Mouse (Mus musculus): ENCODE data around the gene Ctnna2. TPM values are rescaled to one million over a fixed set of nuclear protein-coding genes. Genes with fewer than 3 reads are reported as not detected.

Ctnna2 gene
- polyA plus RNA-seq, 1 experiment = not detected

GRCm38 (mm10) chr6:77286317-77286716 is 693.2 kb downstream of the Ctnna2 start:
- Histone ChIP-seq H3K9me3 (no peaks in the 10 kb centered on the region), H3K4me3 (replicated peaks) (no peak overlapping the region), H3K36me3 (replicated peaks; ENCODE audit: low read length) (no peaks in the 10 kb centered on the region), H3K4me1 (no peaks in the 10 kb centered on the region), H3K27me3 (replicated peaks) (no peaks in the 10 kb centered on the region)
- TF ChIP-seq FLI1 (IDR thresholded peaks at IDR 0.05; ENCODE audit: low read length) = no peak
- TF ChIP-seq GATA1 (IDR thresholded peaks at IDR 0.05; ENCODE audit: borderline replicate concordance, low read length) = no peak

GRCm38 (mm10) chr6:77278794-77279193 is 700.7 kb downstream of the Ctnna2 start:
- TF ChIP-seq GATA1 (IDR thresholded peaks at IDR 0.05; ENCODE audit: borderline replicate concordance, low read length) (no peak), FLI1 (IDR thresholded peaks at IDR 0.05; ENCODE audit: low read length) (no peak)
- H3K4me1 ChIP-seq = no peaks in the 10 kb centered on the region
- no peaks in the 10 kb centered on the region for H3K27me3 ChIP-seq (replicated peaks)
- 0 out of 2 replicates have a peak, but pooled peaks cover 3% of the 10 kb centered on the region for H3K9me3 ChIP-seq
- H3K4me3 ChIP-seq (replicated peaks) = no peak overlapping the region
- no peaks in the 10 kb centered on the region for H3K36me3 ChIP-seq (replicated peaks; ENCODE audit: low read length)

GRCm38 (mm10) chr6:77265163-77265562 is 714.3 kb downstream of the Ctnna2 start:
- Histone ChIP-seq H3K27me3 (replicated peaks) (no peaks in the 10 kb centered on the region), H3K9me3 (no peaks in the 10 kb centered on the region), H3K4me3 (replicated peaks) (no peak overlapping the region), H3K36me3 (replicated peaks; ENCODE audit: low read length) (no peaks in the 10 kb centered on the region), H3K4me1 (no peaks in the 10 kb centered on the region)
- TF ChIP-seq GATA1 (IDR thresholded peaks at IDR 0.05; ENCODE audit: borderline replicate concordance, low read length) (no peak), FLI1 (IDR thresholded peaks at IDR 0.05; ENCODE audit: low read length) (no peak)

GRCm38 (mm10) chr6:77257358-77258105 is 722.0 kb downstream of the Ctnna2 start:
- no peak overlapping the region for H3K4me3 ChIP-seq (replicated peaks)
- no peaks in the 10 kb centered on the region for H3K36me3 ChIP-seq (replicated peaks; ENCODE audit: low read length)
- no peaks in the 10 kb centered on the region for H3K27me3 ChIP-seq (replicated peaks)
- no peaks in the 10 kb centered on the region for H3K9me3 ChIP-seq
- TF ChIP-seq FLI1 (IDR thresholded peaks at IDR 0.05; ENCODE audit: low read length) = no peak
- TF ChIP-seq GATA1 (IDR thresholded peaks at IDR 0.05; ENCODE audit: borderline replicate concordance, low read length) = no peak
- H3K4me1 ChIP-seq = no peaks in the 10 kb centered on the region

GRCm38 (mm10) chr6:77256348-77256747 is 723.2 kb downstream of the Ctnna2 start:
- Histone ChIP-seq H3K36me3 (replicated peaks; ENCODE audit: low read length) (no peaks in the 10 kb centered on the region), H3K27me3 (replicated peaks) (no peaks in the 10 kb centered on the region), H3K4me3 (replicated peaks) (no peak overlapping the region), H3K4me1 (no peaks in the 10 kb centered on the region), H3K9me3 (no peaks in the 10 kb centered on the region)
- TF ChIP-seq FLI1 (IDR thresholded peaks at IDR 0.05; ENCODE audit: low read length) (no peak), GATA1 (IDR thresholded peaks at IDR 0.05; ENCODE audit: borderline replicate concordance, low read length) (no peak)

- H3K36me3 ChIP-seq (replicated peaks; ENCODE audit: low read length) = no peaks in the 10 kb centered on the region
- no peaks in the 10 kb centered on the region for H3K9me3 ChIP-seq
- H3K4me3 ChIP-seq (replicated peaks) = no peak overlapping the region
- no peaks in the 10 kb centered on the region for H3K27me3 ChIP-seq (replicated peaks)
- no peaks in the 10 kb centered on the region for H3K4me1 ChIP-seq
- TF ChIP-seq GATA1 (IDR thresholded peaks at IDR 0.05; ENCODE audit: borderline replicate concordance, low read length) = no peak
- no peak for TF ChIP-seq FLI1 (IDR thresholded peaks at IDR 0.05; ENCODE audit: low read length)
Measured at GRCm38 (mm10) chr6:77253480-77253879, 726.0 kb downstream of the Ctnna2 start.

- Histone ChIP-seq H3K4me1 (peaks cover 14% of the 10 kb centered on the region), H3K4me3 (replicated peaks) (no peak overlapping the region), H3K27me3 (replicated peaks) (peaks cover 44% of the 10 kb centered on the region), H3K9me3 (peaks cover 9% of the 10 kb centered on the region; the same call in 1 of the 2 replicates), H3K36me3 (replicated peaks; ENCODE audit: low read length) (no peaks in the 10 kb centered on the region)
- no peak for TF ChIP-seq GATA1 (IDR thresholded peaks at IDR 0.05; ENCODE audit: borderline replicate concordance, low read length)
- TF ChIP-seq FLI1 (IDR thresholded peaks at IDR 0.05; ENCODE audit: low read length) = no peak
Measured at GRCm38 (mm10) chr6:77243541-77244231, 735.8 kb downstream of the Ctnna2 start.

- H3K9me3 ChIP-seq = peaks cover 9% of the 10 kb centered on the region; the same call in 1 of the 2 replicates
- H3K4me3 ChIP-seq (replicated peaks) = no peak within 1 kb of the TSS
- peaks cover 14% of the 10 kb centered on the region for H3K4me1 ChIP-seq
- peaks cover 44% of the 10 kb centered on the region for H3K27me3 ChIP-seq (replicated peaks)
- no peak for TF ChIP-seq FLI1 (IDR thresholded peaks at IDR 0.05; ENCODE audit: low read length)
- no peak for TF ChIP-seq GATA1 (IDR thresholded peaks at IDR 0.05; ENCODE audit: borderline replicate concordance, low read length)
- H3K36me3 ChIP-seq (replicated peaks; ENCODE audit: low read length) = no peaks in the 10 kb centered on the region
Measured at GRCm38 (mm10) chr6:77242601-77243406, 736.7 kb downstream of the Ctnna2 start, which contains the start of gene Lrrtm1. Gene Lrrtm1 (plus strand): TSS chr6:77242689.

- Histone ChIP-seq H3K4me1 (peaks cover 14% of the 10 kb centered on the region), H3K4me3 (replicated peaks) (no peak overlapping the region), H3K27me3 (replicated peaks) (peaks cover 42% of the 10 kb centered on the region), H3K36me3 (replicated peaks; ENCODE audit: low read length) (no peaks in the 10 kb centered on the region), H3K9me3 (peaks cover 9% of the 10 kb centered on the region; the same call in 1 of the 2 replicates)
- no peak for TF ChIP-seq GATA1 (IDR thresholded peaks at IDR 0.05; ENCODE audit: borderline replicate concordance, low read length)
- TF ChIP-seq FLI1 (IDR thresholded peaks at IDR 0.05; ENCODE audit: low read length) = no peak
Measured at GRCm38 (mm10) chr6:77240426-77240825, 739.1 kb downstream of the Ctnna2 start.
